In the genomic region with DNA sequence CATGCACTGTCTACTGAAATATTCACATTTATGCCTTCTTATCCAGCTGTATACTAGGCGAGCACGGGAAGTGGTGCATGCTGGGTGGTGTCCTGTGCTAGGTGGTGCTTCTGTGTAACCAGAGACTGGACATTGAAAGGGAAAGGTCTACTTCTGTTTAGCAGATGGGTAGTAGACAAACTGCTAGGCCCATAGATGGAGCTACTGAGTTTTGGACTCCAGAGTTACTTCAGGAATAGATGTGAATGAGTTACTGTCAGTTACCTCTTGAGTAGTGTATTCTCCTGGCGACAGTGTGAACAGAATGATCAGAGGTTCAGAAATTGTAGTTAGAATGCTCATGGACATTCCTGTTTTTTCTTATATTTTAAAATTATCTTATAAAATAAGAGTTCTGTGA, we compare ENCODE assay signal across 17 mouse cellular contexts. TPM values are rescaled to one million over a fixed set of nuclear protein-coding genes. Genes with fewer than 3 reads are reported as not detected.
DNase-seq lines count a peak whose midpoint lies in the region; ATAC-seq and TF ChIP-seq lines count a peak whose summit lies in the region.
"Had no signal": no experiment of that assay in that cellular context is flagged by ENCODE, and none has a peak within 500 bp of the region (broad histone marks: within the 10 kb centered on the region; RNA-seq: fewer than 3 reads in every experiment).

No protein-coding gene starts in this region.

- ATAC-seq in heart, postnatal 0 days (ENCODE audit: insufficient read depth, low read depth) = no peak
- ATAC-seq in liver, postnatal 0 days = no peak
- no peak for ATAC-seq in liver, embryonic 11.5 days (replicated peaks; ENCODE audit: low FRiP score)
- peak; percentile 44 for ATAC-seq in megakaryocyte progenitor cell, adult 5-6 weeks (replicated peaks; ENCODE audit: poor library complexity)
- ATAC-seq: forebrain, postnatal 0 days had no signal

- no peak for TF ChIP-seq EP300 in heart, postnatal 0 days (IDR thresholded peaks at IDR 0.05; ENCODE audit: low read depth)
- no peak for TF ChIP-seq EP300 in liver, postnatal 0 days (IDR thresholded peaks at IDR 0.05; ENCODE audit: low read depth)

- H3K27ac ChIP-seq in heart, postnatal 0 days (ENCODE audit: low read depth) = no peak overlapping the region
- no peak overlapping the region for H3K27ac ChIP-seq in liver, postnatal 0 days (ENCODE audit: low read depth)
- no peak overlapping the region for H3K27ac ChIP-seq in liver, embryonic 11.5 days (ENCODE audit: low read depth, low read length)
- H3K27ac ChIP-seq: heart, embryonic 13.5 days; limb, embryonic 10.5 days; neural tube, embryonic 12.5 days had no signal

- peaks cover 3% of the 10 kb centered on the region; the same call in 1 of the 2 replicates for H3K4me1 ChIP-seq in heart, postnatal 0 days (ENCODE audit: control insufficient read depth, insufficient read depth)
- no peaks in the 10 kb centered on the region for H3K4me1 ChIP-seq in liver, postnatal 0 days (ENCODE audit: insufficient read depth)
- H3K4me1 ChIP-seq in liver, embryonic 11.5 days (replicated peaks; ENCODE audit: control insufficient read depth, insufficient read depth, low read length) = no peaks in the 10 kb centered on the region
- H3K4me1 ChIP-seq: limb, embryonic 10.5 days had no signal

- H3K4me3 ChIP-seq in heart, postnatal 0 days (ENCODE audit: low read depth, low read length) = no peak overlapping the region
- H3K4me3 ChIP-seq in liver, postnatal 0 days (ENCODE audit: low read depth, low read length) = no peak overlapping the region
- no peak overlapping the region for H3K4me3 ChIP-seq in liver, embryonic 11.5 days (ENCODE audit: low read depth, low read length)
- H3K4me3 ChIP-seq: heart, embryonic 13.5 days; limb, embryonic 10.5 days; neural tube, embryonic 12.5 days had no signal

- 0 out of 2 replicates have a peak, but pooled peaks cover 4% of the 10 kb centered on the region for H3K36me3 ChIP-seq in heart, postnatal 0 days (replicated peaks; ENCODE audit: control insufficient read depth, insufficient read depth, low read length)
- H3K36me3 ChIP-seq in liver, postnatal 0 days (replicated peaks; ENCODE audit: insufficient read depth, low read length) = no peaks in the 10 kb centered on the region; the same call in 1 of the 2 replicates
- H3K36me3 ChIP-seq in liver, embryonic 11.5 days (ENCODE audit: control insufficient read depth, insufficient read depth, low read length) = no peaks in the 10 kb centered on the region
- H3K36me3 ChIP-seq: neural tube, embryonic 12.5 days had no signal

- 69% methylated on average over 3 of the region's 3 CpGs for WGBS in heart, postnatal 0 days
- WGBS in liver, postnatal 0 days (ENCODE audit: insufficient replicate concordance) = 70% methylated on average over 3 of the region's 3 CpGs
- WGBS in liver, embryonic 11.5 days = 80% methylated on average over 3 of the region's 3 CpGs

- H3K4me2 ChIP-seq in heart, postnatal 0 days (ENCODE audit: low read depth, low read length) = no peak overlapping the region
- H3K4me2 ChIP-seq in liver, postnatal 0 days (ENCODE audit: low read depth, low read length) = no peak overlapping the region
- no peak overlapping the region for H3K4me2 ChIP-seq in liver, embryonic 11.5 days
- H3K4me2 ChIP-seq: heart, embryonic 13.5 days; neural tube, embryonic 12.5 days had no signal

- no peaks in the 10 kb centered on the region for H3K27me3 ChIP-seq in heart, postnatal 0 days (ENCODE audit: control insufficient read depth, insufficient read depth, low read length)
- H3K27me3 ChIP-seq in liver, postnatal 0 days (ENCODE audit: insufficient read depth, low read length) = no peaks in the 10 kb centered on the region
- no peaks in the 10 kb centered on the region for H3K27me3 ChIP-seq in liver, embryonic 11.5 days (replicated peaks; ENCODE audit: control insufficient read depth, insufficient read depth, low read length)
- H3K27me3 ChIP-seq: heart, embryonic 13.5 days; neural tube, embryonic 12.5 days had no signal

- no peak for DNase-seq in heart, postnatal 0 days (ENCODE audit: low spot score)
- DNase-seq in heart, adult 18-20 months = no peak
- DNase-seq in liver, postnatal 0 days = no peak
- DNase-seq in liver, embryonic 11.5 days (ENCODE audit: low spot score) = no peak
- DNase-seq in ES-CJ7 (ENCODE audit: low read depth, low spot score) = peak; percentile 26
- no peak for DNase-seq in left cerebral cortex, postnatal 14 days (ENCODE audit: low spot score in 2 of 2)
- DNase-seq: cerebellum, adult 11-12 months; cerebellum, postnatal 36 days; forebrain, postnatal 0 days; gastrocnemius, postnatal 25 days; kidney, postnatal 14 days; lung, adult 18-20 months; right cerebral cortex, postnatal 25 days had no signal

- intact Hi-C loops in left cerebral cortex, postnatal 14 days (cut with DNase I) = no loop called here

- no peaks in the 10 kb centered on the region for H3K9me3 ChIP-seq in heart, postnatal 0 days (replicated peaks; ENCODE audit: control insufficient read depth, low read length)
- no peaks in the 10 kb centered on the region for H3K9me3 ChIP-seq in liver, postnatal 0 days (ENCODE audit: low read length)
- no peaks in the 10 kb centered on the region for H3K9me3 ChIP-seq in liver, embryonic 11.5 days (ENCODE audit: control insufficient read depth, low read length)
- H3K9me3 ChIP-seq: heart, embryonic 13.5 days; limb, embryonic 10.5 days; neural tube, embryonic 12.5 days had no signal

- H3K9ac ChIP-seq in heart, postnatal 0 days (replicated peaks; ENCODE audit: low read depth, low read length) = no peak overlapping the region
- no peak overlapping the region for H3K9ac ChIP-seq in liver, postnatal 0 days (replicated peaks)
- H3K9ac ChIP-seq in liver, embryonic 11.5 days (ENCODE audit: low read depth, low read length) = no peak overlapping the region
- H3K9ac ChIP-seq: forebrain, postnatal 0 days; heart, embryonic 13.5 days; neural tube, embryonic 12.5 days had no signal

- TF ChIP-seq CTCF in heart, postnatal 0 days (IDR thresholded peaks at IDR 0.05; ENCODE audit: low read depth) = peak; percentile 27
- peak; percentile 22 for TF ChIP-seq CTCF in liver, postnatal 0 days (IDR thresholded peaks at IDR 0.05; ENCODE audit: low read depth)

RNA-seq across cellular contexts. Expression of a gene that starts 48.7 kb away (rescaled TPM):
- total RNA-seq in heart, postnatal 0 days (2014; rRNA removed; ENCODE audit: low replicate concordance) = 48.4 and 54.6 TPM in 2 replicates
- 14.9 and 15.8 TPM in 2 replicates for polyA plus RNA-seq in heart, postnatal 0 days (2015; fragmentation: Nextera tagmentation; extraction: Ambion mirVana)
- 10 to 100 TPM; 36.7 to 37.1 TPM for total RNA-seq in heart, adult 18-20 months (2021)
- 5.0 TPM in 2 replicates for polyA plus RNA-seq in liver, postnatal 0 days (2015; fragmentation: Nextera tagmentation; extraction: Ambion mirVana)
- polyA plus RNA-seq in liver, embryonic 11.5 days (2014; fragmentation: Nextera tagmentation; extraction: Ambion mirVana) = 20.4 and 20.9 TPM in 2 replicates
- 35.2 and 40.0 TPM in 2 replicates for total RNA-seq in megakaryocyte progenitor cell, adult 5-6 weeks (2015)
- total RNA-seq in megakaryocyte progenitor cell, adult 5-6 weeks (2017) = 49.3 and 54.8 TPM in 2 replicates
- 10 to 100 TPM; 74.2 to 74.8 TPM for total RNA-seq in left cerebral cortex, postnatal 14 days (2021)
